Mouse (Mus musculus) brain, embryonic 14.5 days (tissue): Measurements from ENCODE around the gene Pdik1l.

Experiments
- CTCF ChIP-seq: fragments of 200-500 bp; IDR thresholded peaks from 2 replicates; pipeline ENCODE4 v1.5.1; 2012; ENCODE audit warnings: inconsistent platforms, mild to moderate bottlenecking, moderate library complexity, borderline replicate concordance; ENCODE audit not compliant: insufficient read depth, insufficient read length; ENCODE audit errors: extremely low read depth
- POLR2A ChIP-seq: fragments of 200-500 bp; IDR thresholded peaks from 2 replicates; pipeline ENCODE4 v1.6.1; 2012; ENCODE audit warnings: mild to moderate bottlenecking, inconsistent platforms, borderline replicate concordance; ENCODE audit not compliant: poor library complexity, insufficient read depth, insufficient read length, severe bottlenecking; ENCODE audit errors: extremely low read depth

DNA sequence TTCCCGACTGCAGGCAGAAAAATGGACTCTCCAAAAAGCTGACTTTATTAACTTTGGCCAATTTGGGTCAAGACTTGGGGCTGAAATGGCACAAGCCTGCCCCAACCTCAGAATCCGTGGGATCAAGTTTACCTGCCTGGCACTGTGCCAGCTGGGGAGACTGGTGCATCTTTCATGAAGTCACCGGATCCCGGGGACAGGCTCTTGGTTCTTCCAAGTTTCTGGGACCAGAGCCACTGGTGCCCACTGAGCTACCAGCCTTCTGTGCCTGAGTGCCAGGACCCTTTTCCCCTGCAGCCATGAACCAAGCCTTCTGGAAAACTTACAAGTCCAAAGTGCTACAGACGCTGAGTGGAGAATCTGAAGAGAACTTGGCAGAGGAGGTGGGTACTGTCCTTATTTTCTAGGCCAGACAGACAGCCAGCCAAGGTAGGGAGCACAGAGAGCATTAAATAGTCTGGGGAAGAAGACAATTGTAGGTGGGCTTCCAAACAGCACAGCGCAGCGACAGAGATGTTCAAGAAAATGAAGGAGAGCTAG lies 40.9 kb downstream of the Pdik1l start, which contains the start of gene Gm30191:
- TF ChIP-seq CTCF, result no peak
- no peak for TF ChIP-seq POLR2A
